Mouse (Mus musculus) forebrain, embryonic 11.5 days (tissue): ENCODE data around the gene Opa1. TPM values are rescaled to one million over a fixed set of nuclear protein-coding genes. Genes with fewer than 3 reads are reported as not detected.

Source experiments
- ATAC-seq: fragments of 200-750 bp; cut with Nextera tagmentation; replicated peaks from 2 replicates; pipeline ENCODE4 v1.8.0; 2017; ENCODE audit warnings: moderate TSS enrichment; ENCODE audit not compliant: low FRiP score
- DNase-seq: peaks from one replicate; pipeline ENCODE4 v3.0.0-alpha.2; 2017; ENCODE audit warnings: low spot score
- H3K27ac ChIP-seq: fragments of 300-500 bp; sonication (generic); 2 replicates; pipeline ENCODE4 v1.5.1; 2014; ENCODE audit warnings: low read depth, low read length
- H3K27me3 ChIP-seq: fragments of 300-500 bp; sonication (generic); 2 replicates; pipeline ENCODE4 v1.6.1; 2014; ENCODE audit warnings: mild to moderate bottlenecking, low read length, mixed read lengths; ENCODE audit not compliant: control insufficient read depth, insufficient read depth
- H3K36me3 ChIP-seq: fragments of 300-500 bp; sonication (generic); 2 replicates; pipeline ENCODE4 v1.6.1; 2014; ENCODE audit warnings: mild to moderate bottlenecking, low read length, moderate library complexity, mixed read lengths; ENCODE audit not compliant: control insufficient read depth, insufficient read depth
- H3K4me1 ChIP-seq: fragments of 300-500 bp; sonication (generic); replicated peaks from 2 replicates; pipeline ENCODE4 v1.6.1; 2014; ENCODE audit warnings: low read length, mixed read lengths; ENCODE audit not compliant: control insufficient read depth, insufficient read depth
- H3K4me2 ChIP-seq: fragments of 300-500 bp; sonication (generic); 2 replicates; pipeline ENCODE4 v1.6.1; 2014; ENCODE audit warnings: low read depth, mild to moderate bottlenecking, low read length, moderate library complexity, mixed read lengths; ENCODE audit not compliant: severe bottlenecking
- H3K4me3 ChIP-seq: fragments of 300-500 bp; sonication (generic); 2 replicates; pipeline ENCODE4 v1.5.1; 2014; ENCODE audit warnings: low read depth, low read length
- H3K9ac ChIP-seq: fragments of 300-500 bp; sonication (generic); 2 replicates; pipeline ENCODE4 v1.6.1; 2014; ENCODE audit warnings: low read length
- H3K9me3 ChIP-seq: fragments of 300-500 bp; sonication (generic); 2 replicates; pipeline ENCODE4 v1.6.1; 2016; ENCODE audit warnings: low read length, mixed read lengths; ENCODE audit not compliant: control insufficient read depth
- WGBS: fragments of 180-500 bp; shearing (Covaris S2); extraction: QIAGEN DNeasy Blood & Tissue Kit; methylation state at CpG from one replicate; pipeline ENCODE4 v1.1.7; 2014; 5-methylcytosine and 5-hydroxymethylcytosine counted together
- polyA plus RNA-seq: library from polyadenylated mRNA; unstranded; fragments of >200 nt; fragmentation: Nextera tagmentation; extraction: Ambion mirVana; gene quantifications from 2 replicates; pipeline ENCODE4 v1.2.1, GENCODE M21; 2014

Opa1 gene
- polyA plus RNA-seq, 1 experiment from 2014 or later = 53.1 TPM

DNA sequence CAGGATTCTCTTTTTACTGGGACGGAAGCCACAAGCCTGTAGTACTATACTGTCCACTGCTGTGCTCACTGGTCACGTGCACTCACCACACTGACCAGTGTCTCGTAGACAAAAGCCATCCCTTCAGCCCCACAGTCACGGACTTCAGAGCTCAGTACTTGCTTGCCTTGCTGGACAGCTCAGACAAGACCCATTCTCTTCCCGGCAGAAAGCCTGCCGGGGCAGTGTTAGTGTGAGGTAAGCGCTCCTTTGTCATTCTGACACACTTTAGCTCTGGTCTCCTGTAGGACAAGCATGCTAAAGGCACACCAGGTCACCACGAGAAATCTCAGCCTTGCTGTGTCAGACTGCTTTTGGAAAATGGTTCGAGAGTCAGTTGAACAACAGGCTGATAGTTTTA lies 35.6 kb downstream of the Opa1 start:
- no peak for ATAC-seq
- H3K27me3 ChIP-seq = no peaks in the 10 kb centered on the region
- H3K9me3 ChIP-seq = no peaks in the 10 kb centered on the region
- peaks cover 11% of the 10 kb centered on the region; the same call in 1 of the 2 replicates for H3K36me3 ChIP-seq
- no peak overlapping the region for H3K4me3 ChIP-seq
- WGBS = 82% methylated on average over 9 of the region's 9 CpGs
- no peak overlapping the region for H3K4me2 ChIP-seq
- no peak for DNase-seq
- H3K4me1 ChIP-seq = no peaks in the 10 kb centered on the region
- no peak overlapping the region for H3K9ac ChIP-seq
- no peak overlapping the region for H3K27ac ChIP-seq

DNA sequence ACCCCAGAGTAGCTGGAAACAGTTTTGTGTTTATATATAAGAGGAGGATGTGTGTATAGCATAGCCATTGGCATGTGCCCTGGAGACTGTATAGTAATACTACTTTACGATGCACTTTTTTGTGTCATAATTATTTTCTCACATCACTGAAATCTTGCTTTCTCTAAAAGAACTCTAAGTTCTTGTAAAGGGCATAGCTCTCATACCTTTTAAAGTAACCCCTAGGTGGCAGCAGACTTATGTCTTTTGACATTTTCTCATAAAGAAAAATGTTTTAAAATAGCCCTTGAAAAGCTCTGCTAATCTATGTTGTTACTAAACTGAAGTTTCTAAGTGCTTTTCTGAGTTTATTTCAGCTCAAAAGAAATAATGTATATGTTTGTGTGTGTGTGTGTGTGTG lies 49.9 kb downstream of the Opa1 start:
- no peaks in the 10 kb centered on the region for H3K9me3 ChIP-seq
- no peaks in the 10 kb centered on the region for H3K4me1 ChIP-seq
- ATAC-seq (no peak), DNase-seq (no peak)
- H3K36me3 ChIP-seq = peaks cover 9% of the 10 kb centered on the region; the same call in 1 of the 2 replicates
- H3K27me3 ChIP-seq = no peaks in the 10 kb centered on the region
- H3K9ac ChIP-seq = no peak overlapping the region
- H3K27ac ChIP-seq = no peak overlapping the region
- 85% methylated on average over 1 of the region's 1 CpGs for WGBS
- H3K4me3 ChIP-seq = no peak overlapping the region
- H3K4me2 ChIP-seq = no peak overlapping the region

DNA sequence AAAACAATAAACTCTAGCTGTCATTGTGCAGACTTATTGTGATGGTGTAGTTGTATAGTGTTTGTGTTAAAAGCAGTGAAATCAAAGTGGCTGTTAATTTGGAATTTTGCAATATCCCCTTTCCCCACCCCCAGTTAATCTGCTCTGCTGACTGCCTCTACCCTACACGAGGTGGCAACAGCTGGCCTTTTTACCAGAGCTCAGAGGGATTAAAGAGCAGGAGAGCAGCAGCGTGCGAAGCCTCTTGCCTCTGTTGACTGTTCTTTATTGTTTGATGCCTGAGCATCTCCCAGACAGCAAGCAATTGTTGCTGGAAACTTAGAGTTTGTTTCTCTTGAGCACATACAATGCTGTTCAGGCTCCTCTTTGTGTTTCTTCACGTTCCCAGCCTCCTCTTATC lies 56.6 kb downstream of the Opa1 start:
- Histone ChIP-seq H3K4me1 (peaks cover 2% of the 10 kb centered on the region; the same call in 1 of the 2 replicates), H3K9me3 (no peaks in the 10 kb centered on the region), H3K4me2 (no peak overlapping the region), H3K36me3 (peaks cover 2% of the 10 kb centered on the region; the same call in 1 of the 2 replicates), H3K27ac (no peak overlapping the region), H3K27me3 (no peaks in the 10 kb centered on the region), H3K9ac (no peak overlapping the region), H3K4me3 (no peak overlapping the region)
- 10% methylated on average over 4 of the region's 4 CpGs for WGBS
- DNase-seq = no peak
- ATAC-seq = peak; percentile 63

DNA sequence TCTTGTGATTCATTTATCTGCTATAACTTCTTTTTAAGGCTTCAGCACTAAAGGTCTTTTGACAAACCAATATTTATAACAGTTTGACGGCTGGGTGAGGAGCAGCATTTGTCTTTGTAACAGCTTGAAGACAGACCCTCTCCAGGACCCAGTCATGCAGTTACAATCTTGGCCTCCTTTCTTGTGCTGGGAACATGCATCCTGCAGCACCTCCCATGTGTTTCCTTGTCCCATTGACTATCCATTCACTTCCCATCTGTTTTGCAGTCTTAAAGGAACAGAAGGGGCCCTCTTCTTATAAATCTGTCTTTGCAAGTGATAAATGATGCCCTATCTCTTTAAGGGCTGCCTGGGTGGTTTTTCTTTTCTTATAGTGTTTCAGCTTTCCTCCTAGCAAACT lies 63.2 kb downstream of the Opa1 start:
- Histone ChIP-seq H3K4me2 (no peak overlapping the region), H3K27me3 (no peaks in the 10 kb centered on the region), H3K9me3 (no peaks in the 10 kb centered on the region), H3K4me1 (peaks cover 2% of the 10 kb centered on the region; the same call in 1 of the 2 replicates), H3K27ac (no peak overlapping the region), H3K9ac (no peak overlapping the region), H3K4me3 (no peak overlapping the region), H3K36me3 (no peaks in the 10 kb centered on the region)
- 31% methylated on average over 1 of the region's 1 CpGs for WGBS
- ATAC-seq = no peak
- no peak for DNase-seq

DNA sequence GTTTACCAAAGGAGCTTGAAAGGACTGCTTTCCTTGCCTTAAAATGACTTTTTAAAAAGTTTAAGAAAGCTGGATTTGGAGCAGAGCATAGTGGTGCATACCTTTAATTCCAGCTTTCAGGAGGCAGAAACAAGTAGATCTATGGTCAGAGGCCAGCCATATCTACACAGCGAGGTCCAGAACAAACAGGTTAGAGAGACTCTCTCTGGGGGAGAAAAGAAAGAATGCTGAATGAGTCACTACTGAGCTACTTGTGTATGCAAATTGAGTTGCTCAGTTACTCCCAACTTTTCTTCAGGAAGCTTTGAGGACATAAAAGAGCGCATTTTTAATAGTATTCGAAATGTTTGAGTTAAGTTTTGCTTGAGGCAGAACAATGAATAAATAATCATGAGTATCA lies 65.7 kb downstream of the Opa1 start:
- DNase-seq (no peak), ATAC-seq (no peak)
- Histone ChIP-seq H3K4me1 (no peaks in the 10 kb centered on the region; the same call in 1 of the 2 replicates), H3K36me3 (no peaks in the 10 kb centered on the region), H3K27ac (no peak overlapping the region), H3K4me2 (no peak overlapping the region), H3K9ac (no peak overlapping the region), H3K27me3 (no peaks in the 10 kb centered on the region), H3K9me3 (no peaks in the 10 kb centered on the region), H3K4me3 (no peak overlapping the region)
- WGBS = 77% methylated on average over 3 of the region's 3 CpGs

DNA sequence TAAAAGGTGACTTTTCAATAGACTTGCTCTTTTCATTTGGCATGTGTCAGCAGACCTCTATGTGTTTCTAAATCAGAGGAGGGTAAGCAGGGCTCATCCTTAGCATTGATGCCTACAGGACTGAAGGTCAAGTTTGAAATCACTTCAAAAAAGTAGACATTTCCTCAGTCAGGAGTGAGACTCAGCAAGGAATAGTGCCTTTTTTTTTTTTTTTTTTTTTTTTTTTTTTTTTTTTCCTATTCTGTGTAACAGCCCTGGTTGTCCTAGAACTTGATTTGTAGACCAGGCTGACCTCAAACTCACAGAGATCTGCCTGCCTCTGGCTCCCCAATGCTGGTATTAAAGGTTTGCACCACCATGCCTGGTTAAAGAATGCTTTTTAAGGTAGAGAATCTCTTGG lies 67.1 kb downstream of the Opa1 start:
- no peaks in the 10 kb centered on the region; the same call in 1 of the 2 replicates for H3K4me1 ChIP-seq
- no peak overlapping the region for H3K4me2 ChIP-seq
- ATAC-seq (no peak), DNase-seq (no peak)
- no peak overlapping the region for H3K27ac ChIP-seq
- H3K9me3 ChIP-seq = no peaks in the 10 kb centered on the region
- no peaks in the 10 kb centered on the region for H3K27me3 ChIP-seq
- no peak overlapping the region for H3K9ac ChIP-seq
- no peaks in the 10 kb centered on the region for H3K36me3 ChIP-seq
- H3K4me3 ChIP-seq = no peak overlapping the region

DNA sequence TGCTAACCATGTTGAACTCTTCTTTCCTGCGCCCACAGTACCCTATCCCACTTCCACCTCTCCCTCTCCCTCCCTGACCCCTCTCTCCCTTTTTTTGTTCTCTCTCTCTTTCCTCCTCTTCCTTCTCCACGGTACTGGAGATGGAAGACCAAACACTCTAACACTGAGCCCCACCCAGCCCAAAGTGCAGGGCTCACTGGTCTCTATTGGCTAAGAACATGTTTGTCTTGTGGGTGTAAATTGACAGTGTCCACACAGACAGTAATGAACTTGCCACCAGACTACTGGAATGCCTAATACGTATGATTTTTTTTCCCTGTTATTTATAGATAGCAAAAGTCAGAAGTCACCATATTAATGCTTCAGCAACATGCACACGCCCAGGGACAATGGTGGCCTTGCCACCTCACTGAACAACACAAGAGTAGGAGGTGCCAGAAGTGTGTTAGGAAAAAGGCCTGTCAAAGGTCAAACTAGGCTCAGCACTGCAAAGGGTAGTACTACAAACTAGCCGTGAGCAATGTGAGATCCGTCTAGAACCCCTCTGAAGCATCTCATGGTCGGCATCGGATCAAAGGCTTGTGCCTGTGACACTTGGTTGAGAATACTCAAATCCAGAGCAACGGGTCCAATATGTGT lies 77.2 kb downstream of the Opa1 start:
- Histone ChIP-seq H3K9me3 (no peaks in the 10 kb centered on the region), H3K9ac (no peak overlapping the region), H3K4me2 (no peak overlapping the region), H3K27me3 (peaks cover 56% of the 10 kb centered on the region), H3K4me3 (no peak overlapping the region), H3K27ac (no peak overlapping the region), H3K36me3 (no peaks in the 10 kb centered on the region; the same call in 1 of the 2 replicates), H3K4me1 (peaks cover 9% of the 10 kb centered on the region)
- no peak for ATAC-seq
- no peak for DNase-seq
- 72% methylated on average over 9 of the region's 9 CpGs for WGBS

DNA sequence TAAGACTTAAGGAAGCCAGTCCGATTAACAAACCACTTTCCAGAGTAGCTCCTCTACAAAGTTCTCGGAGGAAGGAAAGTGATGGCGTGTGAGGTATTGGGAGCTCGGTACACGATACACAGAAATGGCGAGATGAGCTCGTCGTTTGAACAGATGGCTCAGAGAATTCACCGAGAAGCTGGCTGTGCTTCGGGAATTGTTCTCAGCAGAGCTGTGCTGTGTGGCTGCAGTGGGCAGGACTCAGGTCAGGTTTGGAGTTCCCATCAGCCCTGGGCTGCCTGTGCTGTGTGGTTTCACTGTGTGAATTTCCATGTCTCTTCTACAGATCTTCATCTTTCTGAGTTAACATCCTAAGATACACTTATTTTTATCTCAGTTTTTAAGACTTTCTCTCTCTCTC lies 77.8 kb downstream of the Opa1 start:
- Histone ChIP-seq H3K36me3 (no peaks in the 10 kb centered on the region), H3K27ac (no peak overlapping the region), H3K4me1 (peaks cover 10% of the 10 kb centered on the region), H3K4me2 (no peak overlapping the region), H3K9me3 (no peaks in the 10 kb centered on the region), H3K27me3 (peaks cover 61% of the 10 kb centered on the region), H3K9ac (no peak overlapping the region), H3K4me3 (no peak overlapping the region)
- WGBS = 59% methylated on average over 10 of the region's 10 CpGs
- no peak for DNase-seq
- ATAC-seq = no peak
